Mouse (Mus musculus) forebrain, postnatal 0 days (tissue): ENCODE measurements around the gene Afg1l. TPM values are rescaled to one million over a fixed set of nuclear protein-coding genes. Genes with fewer than 3 reads are reported as not detected.

Experiments used
- ATAC-seq: fragments of 200-750 bp; cut with Nextera tagmentation; 2 replicates; pipeline ENCODE4 v1.8.0; 2017; ENCODE audit warnings: mild to moderate bottlenecking, moderate library complexity
- DNase-seq: peaks from one replicate; pipeline ENCODE4 v3.0.0-alpha.2; 2015
- H3K27ac ChIP-seq: fragments of 300-500 bp; sonication (generic); 2 replicates; pipeline ENCODE4 v1.5.1; 2014; ENCODE audit warnings: low read depth, mild to moderate bottlenecking, antibody characterized with exemption, low read length, moderate library complexity, mixed read lengths
- H3K27me3 ChIP-seq: fragments of 300-500 bp; sonication (generic); 2 replicates; pipeline ENCODE4 v1.6.1; 2014; ENCODE audit warnings: mild to moderate bottlenecking, low read length, mixed read lengths; ENCODE audit not compliant: insufficient read depth
- H3K36me3 ChIP-seq: fragments of 300-500 bp; sonication (generic); 2 replicates; pipeline ENCODE4 v1.6.1; 2014; ENCODE audit warnings: mild to moderate bottlenecking, moderate library complexity; ENCODE audit not compliant: insufficient read depth
- H3K4me1 ChIP-seq: fragments of 300-500 bp; sonication (generic); 2 replicates; pipeline ENCODE4 v1.6.1; 2014; ENCODE audit warnings: antibody characterized with exemption; ENCODE audit not compliant: insufficient read depth
- H3K4me2 ChIP-seq: fragments of 300-500 bp; sonication (generic); 2 replicates; pipeline ENCODE4 v1.6.1; 2014; ENCODE audit warnings: low read depth, mild to moderate bottlenecking, moderate library complexity
- H3K4me3 ChIP-seq: fragments of 300-500 bp; sonication (generic); 2 replicates; pipeline ENCODE4 v1.5.1; 2014; ENCODE audit warnings: low read depth, low read length, mixed read lengths
- H3K9ac ChIP-seq: fragments of 300-500 bp; sonication (generic); 2 replicates; pipeline ENCODE4 v1.6.1; 2014; ENCODE audit warnings: mild to moderate bottlenecking
- H3K9me3 ChIP-seq: fragments of 300-500 bp; sonication (generic); 2 replicates; pipeline ENCODE4 v1.6.1; 2016; ENCODE audit warnings: low read length
- CTCF ChIP-seq: sonication (generic); IDR thresholded peaks from 2 replicates; pipeline ENCODE4 v1.5.1; 2016; ENCODE audit warnings: antibody characterized with exemption, control low read depth, low read depth
- WGBS: fragments of 180-500 bp; shearing (Covaris S2); extraction: QIAGEN DNeasy Blood & Tissue Kit; methylation state at CpG from one replicate; pipeline ENCODE4 v1.1.7; 2014; 5-methylcytosine and 5-hydroxymethylcytosine counted together
- polyA plus RNA-seq: library from polyadenylated mRNA; unstranded; fragments of >200 nt; fragmentation: Nextera tagmentation; extraction: Ambion mirVana; gene quantifications from 2 replicates; pipeline ENCODE4 v1.2.1, GENCODE M21; 2015
- total RNA-seq: library from RNA; depleted of rRNA; stranded (reverse); fragments of >200 nt; gene quantifications from 2 replicates; pipeline ENCODE4 v1.2.3, GENCODE M21; 2014

Gene Afg1l
- total and polyA plus RNA-seq, 2 experiments from 2014 or later = 6.8 to 6.9 TPM

DNA sequence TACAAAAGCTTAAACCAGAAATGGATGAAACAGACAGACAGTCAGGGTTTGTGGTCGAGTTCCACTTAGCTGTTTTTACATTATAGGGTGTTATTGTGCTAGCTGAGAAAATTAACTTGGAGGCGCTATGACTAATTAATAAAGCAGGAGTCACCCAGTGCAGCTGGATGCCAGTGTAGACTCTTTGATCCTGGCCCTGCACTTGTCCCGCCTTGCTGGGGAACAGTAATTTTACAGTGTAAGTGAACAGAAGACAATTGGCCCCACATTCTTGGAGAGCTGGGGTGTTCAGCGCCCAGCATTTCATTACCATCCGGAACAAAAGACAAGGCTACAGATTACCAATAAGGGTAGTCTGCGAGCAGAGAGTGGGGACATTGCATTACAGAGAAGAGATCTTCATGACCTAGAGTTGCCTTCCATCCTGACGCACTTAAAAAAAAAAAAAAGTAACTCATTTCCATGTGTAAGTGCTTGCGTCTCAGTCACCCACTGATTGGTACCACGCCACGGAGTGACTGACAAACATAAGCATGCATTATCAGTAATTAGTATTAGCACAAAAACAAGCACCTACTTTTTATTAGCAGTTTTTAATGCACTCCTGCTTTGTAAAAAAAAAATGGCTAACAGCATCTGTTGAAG is 60.7 kb downstream of the Afg1l start:
- 14% methylated on average over 10 of the region's 10 CpGs for WGBS
- Histone ChIP-seq H3K4me3 (no peak overlapping the region), H3K4me1 (no peaks in the 10 kb centered on the region), H3K27me3 (no peaks in the 10 kb centered on the region), H3K4me2 (peak overlapping the region; percentile 23), H3K27ac (no peak overlapping the region; the same call in 1 of the 2 replicates), H3K9me3 (no peaks in the 10 kb centered on the region), H3K36me3 (no peaks in the 10 kb centered on the region), H3K9ac (no peak overlapping the region)
- ATAC-seq = peak; percentile 38
- no peak for TF ChIP-seq CTCF
- DNase-seq = peak; percentile 37

GRCm38 (mm10) chr10:42415821-42416470 is 62.4 kb downstream of the Afg1l start:
- DNase-seq = no peak
- WGBS = 17% methylated on average over 4 of the region's 4 CpGs

DNA sequence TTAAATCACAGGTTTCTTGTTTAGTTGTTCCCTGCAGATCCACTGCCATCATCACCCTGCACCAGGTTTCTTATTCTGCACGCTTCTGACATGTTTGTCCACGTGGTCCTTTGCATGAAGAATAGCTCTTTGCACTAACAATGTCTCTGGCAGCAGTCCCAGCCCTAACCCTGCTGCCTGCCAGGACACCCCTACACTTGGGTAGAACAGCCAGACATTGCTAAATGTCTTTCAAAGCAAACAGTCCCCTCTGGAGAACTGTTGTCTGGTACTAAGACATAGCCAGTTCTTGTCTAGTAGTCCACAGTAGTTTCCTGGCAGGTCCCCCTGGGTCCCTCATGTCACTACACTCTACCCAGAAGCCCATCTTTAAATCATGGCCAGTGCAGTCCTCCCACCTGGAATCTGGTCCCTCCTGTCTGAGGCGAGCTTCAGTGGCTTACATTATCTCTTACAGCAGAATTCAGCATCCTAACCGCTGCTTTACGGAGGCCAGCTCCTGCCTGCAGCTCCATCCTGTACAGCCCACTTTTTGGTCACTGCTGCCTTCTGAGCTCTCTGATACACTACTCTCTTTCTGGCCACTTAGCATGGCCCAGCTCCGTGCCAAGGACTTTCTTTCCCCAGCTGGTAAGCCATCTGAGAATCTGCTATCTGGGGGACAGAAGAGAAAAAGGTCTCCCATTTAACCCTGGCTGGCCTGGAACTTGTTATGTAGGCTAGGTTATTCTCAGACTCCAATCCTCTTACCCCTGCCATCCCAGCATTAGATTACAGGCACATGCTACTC is 67.4 kb downstream of the Afg1l start:
- TF ChIP-seq CTCF = no peak
- WGBS = 31% methylated on average over 6 of the region's 6 CpGs
- H3K27ac ChIP-seq = peak overlapping the region; percentile 50; the same call in 1 of the 2 replicates
- DNase-seq (peak; percentile 71), ATAC-seq (peak; percentile 87)
- H3K4me3 ChIP-seq = no peak overlapping the region
- no peaks in the 10 kb centered on the region for H3K36me3 ChIP-seq
- no peak overlapping the region for H3K9ac ChIP-seq
- H3K27me3 ChIP-seq = no peaks in the 10 kb centered on the region
- no peak overlapping the region for H3K4me2 ChIP-seq
- no peaks in the 10 kb centered on the region for H3K4me1 ChIP-seq
- no peaks in the 10 kb centered on the region for H3K9me3 ChIP-seq

More at GRCm38 (mm10) chr10:42415821-42416470, 62.4 kb downstream of the Afg1l start:
- Histone ChIP-seq H3K9ac (no peak overlapping the region), H3K4me2 (no peak overlapping the region), H3K9me3 (no peaks in the 10 kb centered on the region), H3K4me1 (no peaks in the 10 kb centered on the region), H3K4me3 (no peak overlapping the region), H3K27ac (no peak overlapping the region), H3K36me3 (no peaks in the 10 kb centered on the region), H3K27me3 (no peaks in the 10 kb centered on the region)
- TF ChIP-seq CTCF = no peak
- ATAC-seq = no peak

DNA sequence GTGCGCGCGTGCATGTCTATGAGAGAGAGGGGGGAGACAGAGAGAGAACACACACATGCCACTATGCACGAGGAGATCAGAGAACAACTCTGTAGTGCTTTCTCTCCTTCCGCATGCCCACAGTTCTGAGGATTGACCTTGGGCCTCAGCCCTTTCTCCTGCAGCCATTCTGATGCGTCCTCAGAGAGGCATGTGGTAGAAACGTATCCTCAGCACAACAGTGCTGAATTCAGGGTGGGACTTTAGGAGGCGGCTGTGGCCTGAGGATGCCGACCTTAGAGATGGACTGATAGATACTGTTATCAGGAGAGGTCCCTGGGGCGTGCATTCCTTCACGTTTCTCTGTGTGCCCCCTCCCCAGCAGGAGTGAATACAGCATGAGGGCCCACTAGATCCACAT is 87.9 kb downstream of the Afg1l start:
- DNase-seq (no peak), ATAC-seq (no peak)
- Histone ChIP-seq H3K9ac (no peak overlapping the region), H3K4me2 (no peak overlapping the region), H3K9me3 (no peaks in the 10 kb centered on the region), H3K36me3 (no peaks in the 10 kb centered on the region), H3K4me3 (no peak overlapping the region), H3K27ac (no peak overlapping the region), H3K27me3 (no peaks in the 10 kb centered on the region), H3K4me1 (no peaks in the 10 kb centered on the region)
- TF ChIP-seq CTCF = no peak
- 79% methylated on average over 11 of the region's 11 CpGs for WGBS

- Histone ChIP-seq H3K4me1 (no peaks in the 10 kb centered on the region), H3K36me3 (no peaks in the 10 kb centered on the region), H3K4me3 (no peak overlapping the region), H3K9ac (no peak overlapping the region), H3K9me3 (no peaks in the 10 kb centered on the region), H3K4me2 (no peak overlapping the region), H3K27ac (no peak overlapping the region), H3K27me3 (no peaks in the 10 kb centered on the region)
- DNase-seq (no peak), ATAC-seq (no peak)
- TF ChIP-seq CTCF = no peak
These were observed 90.2 kb downstream of the Afg1l start for GRCm38 (mm10) chr10:42388181-42388580.

- Histone ChIP-seq H3K9me3 (no peaks in the 10 kb centered on the region), H3K27me3 (no peaks in the 10 kb centered on the region), H3K9ac (no peak overlapping the region), H3K4me1 (no peaks in the 10 kb centered on the region), H3K36me3 (no peaks in the 10 kb centered on the region), H3K4me2 (no peak overlapping the region), H3K27ac (no peak overlapping the region), H3K4me3 (no peak overlapping the region)
- no peak for TF ChIP-seq CTCF
- DNase-seq = peak; percentile 11
- WGBS = 16% methylated on average over 13 of the region's 13 CpGs
- ATAC-seq = peak; percentile 27; the same call in 1 of the 2 replicates
These were observed 93.3 kb downstream of the Afg1l start for GRCm38 (mm10) chr10:42384946-42385644.
